Mouse (Mus musculus) liver, adult 2 months (tissue): Measurements from ENCODE around the gene Sh2b2.

Experiments
- CTCF ChIP-seq: fragments of 200-500 bp; IDR thresholded peaks from 2 replicates; pipeline ENCODE4 v1.5.1; 2011; ENCODE audit warnings: low read depth, low read length, control low read depth
- POLR2A ChIP-seq: fragments of 200-500 bp; IDR thresholded peaks from 2 replicates; pipeline ENCODE4 v1.6.1; 2011; ENCODE audit warnings: low read length, control low read depth; ENCODE audit not compliant: insufficient read depth; ENCODE audit errors: extremely low read depth

DNA sequence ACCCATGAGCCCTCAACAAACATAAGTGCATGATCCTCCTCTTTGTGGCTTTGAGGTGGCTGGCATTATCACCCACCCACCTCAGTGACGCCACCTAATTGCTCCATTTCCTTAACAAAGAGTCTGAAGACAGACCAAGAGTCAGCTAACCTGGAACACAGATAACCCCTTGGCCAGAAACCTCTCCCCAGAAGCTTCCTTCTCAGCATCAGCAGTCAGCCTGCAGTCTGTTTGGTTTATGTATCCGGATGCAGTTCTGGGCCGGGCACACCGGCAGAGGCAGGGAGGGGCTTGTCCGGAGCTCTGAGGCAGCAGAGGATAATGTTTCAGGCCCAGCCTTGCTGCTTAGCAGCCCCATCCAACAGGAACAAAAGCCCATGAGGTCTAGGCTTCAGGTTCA is 66.8 kb downstream of the Sh2b2 start:
- TF ChIP-seq CTCF (no peak), POLR2A (no peak)
